Mouse (Mus musculus) layer of hippocampus, postnatal 14 days (tissue): ENCODE measurements at regions not wholly inside any gene's neighbourhood (a gene's known extent, or its start where the extent isn't known, plus 50 kb on each side); places are given as distances from the start of the nearest gene placed in this dataset.

Source experiments
- DNase-seq, 2 experiments: peaks; one replicate each; pipeline ENCODE4 v3.0.0; 2021 to 2022; ENCODE audit warnings: low spot score in 2 of 2, mixed read lengths in 1 of 2

- DNase-seq = no peak
Measured at GRCm38 (mm10) chr3:40036177-40036576, 494.9 kb upstream of the Intu start.

GRCm38 (mm10) chr3:40049721-40050120, 481.4 kb upstream of the Intu start:
- no peak for DNase-seq

GRCm38 (mm10) chr3:40058281-40058680, 472.8 kb upstream of the Intu start:
- DNase-seq = no peak

GRCm38 (mm10) chr3:40058719-40059420, 472.2 kb upstream of the Intu start:
- DNase-seq = no peak

- DNase-seq = no peak
Measured at GRCm38 (mm10) chr3:40070137-40070667, 460.9 kb upstream of the Intu start.

GRCm38 (mm10) chr3:40076824-40077223, 454.3 kb upstream of the Intu start:
- DNase-seq = no peak

- DNase-seq = no peak
Measured at GRCm38 (mm10) chr3:40085116-40085515, 446.0 kb upstream of the Intu start.

- DNase-seq = no peak
Measured at GRCm38 (mm10) chr3:40091773-40092343, 439.2 kb upstream of the Intu start.

- DNase-seq = peak in 1 of 2 experiments; percentile 41
Measured at GRCm38 (mm10) chr3:40092765-40093368, 438.2 kb upstream of the Intu start.

- no peak for DNase-seq
Measured at GRCm38 (mm10) chr3:40094040-40094439, 437.0 kb upstream of the Intu start.

GRCm38 (mm10) chr3:40094701-40095100, 436.4 kb upstream of the Intu start:
- no peak for DNase-seq

- no peak for DNase-seq
Measured at GRCm38 (mm10) chr3:40102698-40103097, 428.4 kb upstream of the Intu start.

GRCm38 (mm10) chr3:40114811-40115210, 416.3 kb upstream of the Intu start:
- no peak for DNase-seq

- DNase-seq = no peak
Measured at GRCm38 (mm10) chr3:40118551-40118950, 412.5 kb upstream of the Intu start.

GRCm38 (mm10) chr3:40119462-40119861, 411.6 kb upstream of the Intu start:
- peak in 1 of 2 experiments; percentile 27 for DNase-seq

- peak; percentile 66 to 84 for DNase-seq
Measured at GRCm38 (mm10) chr3:40120298-40120875, 410.7 kb upstream of the Intu start.

GRCm38 (mm10) chr3:40123558-40124236, 407.4 kb upstream of the Intu start:
- no peak for DNase-seq

- no peak for DNase-seq
Measured at GRCm38 (mm10) chr3:40126903-40127302, 404.2 kb upstream of the Intu start.

- DNase-seq = no peak
Measured at GRCm38 (mm10) chr3:40130858-40131584, 400.1 kb upstream of the Intu start.

- DNase-seq = peak in 1 of 2 experiments; percentile 8
Measured at GRCm38 (mm10) chr3:40138671-40139070, 392.4 kb upstream of the Intu start.

GRCm38 (mm10) chr3:40142229-40142628, 388.9 kb upstream of the Intu start:
- DNase-seq = no peak
